Mouse (Mus musculus): ENCODE measurements around the gene Tnni3k. TPM values are rescaled to one million over a fixed set of nuclear protein-coding genes. Genes with fewer than 3 reads are reported as not detected.
A peak's percentile ranks its signal among the peaks of the same experiment; 100 is the strongest.

Gene Tnni3k
- total RNA-seq (2021), result not detected
- long read RNA-seq, experiment 1, result 0 reads
- long read RNA-seq, experiment 2, result 0 reads

DNA sequence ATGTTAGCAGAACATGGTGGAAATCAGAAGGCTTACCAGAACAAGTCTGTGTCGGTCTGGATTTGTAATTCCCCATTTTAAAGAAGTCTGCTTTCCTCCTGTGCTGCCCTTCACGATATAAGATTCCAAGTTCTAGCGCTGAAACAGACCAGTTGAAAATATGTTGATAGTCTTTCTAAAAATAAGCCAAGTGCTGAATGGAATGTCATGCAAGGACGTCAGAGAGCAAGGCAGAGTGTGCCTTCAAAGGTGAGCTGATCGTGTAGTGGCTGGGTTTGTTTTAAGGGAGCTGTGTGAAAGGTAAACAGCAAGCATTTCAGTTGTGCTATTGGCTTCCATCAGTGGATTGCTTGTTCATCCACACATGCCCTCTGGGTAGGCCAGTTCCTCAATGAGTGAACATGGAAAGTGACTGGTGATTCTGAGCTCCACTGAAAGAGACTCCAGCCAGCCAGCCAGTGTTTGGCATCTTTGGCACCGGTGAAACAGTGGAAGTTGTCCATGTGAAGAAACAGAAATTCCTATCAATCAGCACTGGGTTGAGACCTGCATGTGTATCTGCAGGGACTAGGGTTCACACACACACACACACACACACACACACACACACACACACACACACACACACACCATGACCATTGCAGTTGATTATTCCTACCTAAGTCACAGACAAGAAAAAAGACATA, at the start of gene Tnni3k:
Gene Tnni3k, minus strand, starts transcription at position 177 of the 686 bp plus-strand sequence.
- no peak for DNase-seq (ENCODE audit: low spot score)

- no peak for DNase-seq (ENCODE audit: low spot score)
Observed at GRCm38 (mm10) chr3:155099266-155099665, 44.1 kb upstream of the Tnni3k start.

- DNase-seq (ENCODE audit: low spot score), result peak; percentile 88
Observed at GRCm38 (mm10) chr3:155093116-155093956, 38.1 kb upstream of the Tnni3k start, which contains the start of the genes Fpgt and Lrriq3. Gene Fpgt, minus strand, starts transcription at chr3:155093403. Gene Lrriq3, plus strand, starts transcription at chr3:155093434.

GRCm38 (mm10) chr3:155092081-155092480, 36.9 kb upstream of the Tnni3k start:
- no peak for DNase-seq (ENCODE audit: low spot score)

DNA sequence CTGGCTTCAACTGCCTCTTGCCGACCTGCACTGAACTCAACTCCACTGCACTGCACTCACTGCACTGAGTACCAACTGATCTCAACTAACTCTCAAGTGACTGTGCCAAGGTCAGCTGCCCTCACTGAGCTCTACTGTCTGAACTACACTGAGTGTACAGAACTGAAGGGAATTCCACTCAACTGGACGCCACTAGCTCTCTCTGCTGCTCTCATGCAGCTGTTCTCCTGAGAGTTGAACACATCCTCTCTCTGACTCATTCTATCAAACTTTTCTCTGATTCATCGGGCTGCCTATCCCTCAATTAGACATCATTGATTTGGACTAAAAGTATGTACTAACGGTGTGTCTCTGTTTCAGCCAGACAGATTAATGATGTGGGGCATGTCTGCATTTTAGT, 22.7 kb upstream of the Tnni3k start:
- no peak for DNase-seq (ENCODE audit: low spot score)

GRCm38 (mm10) chr3:155059449-155059822, 4.2 kb upstream of the Tnni3k start:
- no peak for DNase-seq (ENCODE audit: low spot score)

DNA sequence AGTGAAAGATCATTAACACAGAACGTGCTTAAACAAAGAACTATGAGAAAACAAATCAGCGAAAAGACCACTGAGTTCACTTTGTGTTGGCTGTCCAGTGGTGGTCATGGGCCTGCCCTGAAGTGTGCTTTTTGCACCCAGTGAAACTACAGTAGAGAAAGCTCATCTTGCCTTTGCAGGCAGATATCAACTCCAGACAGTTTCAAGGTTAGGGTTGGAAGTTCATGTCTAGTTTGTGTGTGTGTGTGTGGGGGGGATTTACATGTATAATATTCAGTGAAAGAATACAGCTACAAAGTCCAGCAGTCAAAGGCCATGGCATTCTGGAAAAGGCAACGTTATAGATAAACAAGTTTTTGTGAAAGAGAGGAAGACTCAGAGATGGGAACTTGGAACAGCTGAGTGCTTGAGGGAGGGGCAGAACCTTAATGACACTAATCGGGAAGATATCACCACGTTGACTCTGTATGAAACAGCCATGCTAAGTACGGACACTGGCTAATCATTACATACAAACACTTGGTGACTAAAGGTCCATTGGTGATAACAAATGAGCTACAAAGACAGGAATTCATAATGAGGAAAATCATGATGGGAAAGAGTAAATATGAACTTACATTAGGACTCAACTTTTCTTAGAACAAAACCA, 3.7 kb upstream of the Tnni3k start:
- DNase-seq (ENCODE audit: low spot score), result no peak

DNA sequence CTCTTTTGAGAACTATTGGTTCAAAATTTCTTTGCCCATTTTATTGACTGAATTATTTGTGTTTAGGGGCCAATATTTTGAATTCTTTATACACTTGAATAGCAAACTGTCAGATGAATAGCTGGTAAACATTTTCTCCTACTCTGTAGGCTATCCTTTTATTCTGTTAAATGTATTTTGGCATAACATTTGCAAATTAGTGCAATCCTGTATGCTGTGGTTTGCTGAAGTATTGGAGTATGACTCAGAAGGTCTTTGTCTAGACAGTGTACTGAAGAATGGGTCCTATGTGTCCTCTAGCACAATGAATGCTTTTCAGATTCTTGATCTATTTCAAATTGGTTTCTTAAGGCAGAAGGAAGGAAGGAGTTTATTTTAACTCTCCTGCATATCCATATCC, 2.4 kb upstream of the Tnni3k start:
- DNase-seq (ENCODE audit: low spot score), result no peak

GRCm38 (mm10) chr3:155056606-155057005, 1.4 kb upstream of the Tnni3k start:
- no peak for DNase-seq (ENCODE audit: low spot score)

DNA sequence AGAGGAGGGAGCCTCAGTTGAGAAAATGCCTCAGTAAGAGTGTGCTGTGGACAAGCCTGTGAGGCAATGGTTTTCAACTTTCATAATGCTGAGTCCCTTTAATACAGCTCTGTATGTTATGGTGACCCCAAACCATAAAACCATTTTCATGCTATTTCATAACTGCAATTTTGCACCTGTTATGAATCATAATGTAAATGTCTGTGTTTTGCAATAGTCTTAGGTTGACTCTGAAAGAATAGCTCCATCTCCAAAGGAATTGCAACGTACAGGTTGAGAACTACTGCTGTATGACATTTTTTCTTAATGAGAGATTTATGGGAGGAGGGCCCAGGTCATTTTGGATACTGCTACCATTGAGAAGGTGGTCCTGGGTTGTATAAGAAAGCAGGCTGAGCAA, 2.0 kb downstream of the Tnni3k start:
- no peak for DNase-seq (ENCODE audit: low spot score)

- no peak for DNase-seq (ENCODE audit: low spot score)
Observed at GRCm38 (mm10) chr3:155052021-155052420, 3.2 kb downstream of the Tnni3k start.

DNA sequence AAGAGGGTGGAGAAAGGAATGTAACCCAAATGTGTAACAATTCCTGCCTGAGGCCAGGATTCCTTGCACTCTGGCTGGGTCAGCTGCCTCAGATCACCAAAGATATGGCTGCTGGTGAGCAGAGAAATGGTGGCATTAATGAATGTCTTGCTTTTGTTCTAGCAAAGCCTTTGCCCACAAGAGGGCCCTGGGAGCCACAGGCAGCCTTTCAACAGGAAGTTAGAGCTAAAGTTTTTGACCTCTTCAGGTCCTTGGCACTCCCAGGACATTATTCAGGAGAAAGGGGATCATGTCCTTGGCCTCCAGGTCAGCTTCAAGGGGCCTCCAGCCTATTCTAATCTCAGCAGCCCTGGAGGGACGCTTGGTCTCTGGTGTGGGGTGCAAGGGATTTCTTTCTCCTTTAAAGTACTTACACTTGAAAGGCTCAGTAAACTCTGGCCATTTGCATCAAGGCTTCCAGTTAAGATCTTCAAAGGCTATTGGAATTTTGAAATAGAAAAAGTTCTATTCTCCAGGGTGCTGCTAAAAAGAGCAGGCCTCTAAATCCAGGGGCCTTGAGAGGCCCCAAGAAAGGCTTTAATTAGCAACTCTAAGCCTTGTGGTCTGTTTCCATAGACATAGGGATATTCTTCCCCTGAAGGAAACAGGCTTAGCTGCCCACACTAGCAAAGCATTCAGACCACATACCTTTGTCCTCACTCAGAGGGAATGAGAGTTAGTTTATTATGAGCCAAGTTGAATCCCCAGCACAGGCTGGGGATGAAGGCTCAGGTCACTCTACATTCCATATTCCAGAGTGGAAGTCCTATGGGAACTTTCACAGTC, 16.0 kb downstream of the Tnni3k start:
- DNase-seq (ENCODE audit: low spot score), result no peak

DNA sequence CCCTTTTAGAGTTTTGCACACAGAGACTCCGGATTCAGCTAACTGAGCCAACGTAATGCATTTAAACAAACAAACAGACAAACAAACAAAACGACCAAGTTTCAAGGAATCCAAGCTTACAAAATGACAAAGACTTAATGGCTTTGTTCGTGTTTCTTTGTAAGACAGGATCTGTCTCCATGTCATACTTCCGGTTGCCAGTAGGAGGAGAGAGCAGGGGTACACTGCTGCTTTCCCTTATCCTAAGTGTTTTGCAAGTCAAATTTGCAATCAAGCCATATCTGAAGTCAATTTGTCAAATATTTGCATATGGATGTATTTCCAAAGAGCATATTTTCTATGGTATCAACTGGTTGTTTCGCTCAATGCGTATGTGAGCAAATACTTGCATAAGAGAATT, 20.9 kb downstream of the Tnni3k start:
- no peak for DNase-seq (ENCODE audit: low spot score)

DNA sequence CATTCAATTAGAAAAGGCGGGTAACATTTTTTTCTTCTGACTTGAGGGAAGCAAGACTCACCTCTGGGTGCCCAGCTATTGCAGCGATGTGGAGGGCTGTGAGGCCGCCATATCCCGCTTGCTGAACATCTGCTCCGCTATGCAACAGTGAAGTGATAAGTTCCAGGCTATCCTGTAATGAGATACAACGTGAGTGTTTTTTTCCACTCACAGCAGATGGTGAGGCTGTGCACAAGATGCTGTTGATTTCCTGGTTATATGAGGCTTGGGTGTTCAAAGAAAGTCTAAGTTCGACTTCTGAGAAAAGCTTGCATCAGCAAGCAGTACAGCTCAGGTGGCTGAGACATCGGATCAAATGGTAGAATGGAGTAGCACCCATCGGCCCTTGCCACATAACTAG, 25.0 kb downstream of the Tnni3k start:
- no peak for DNase-seq (ENCODE audit: low spot score)

DNA sequence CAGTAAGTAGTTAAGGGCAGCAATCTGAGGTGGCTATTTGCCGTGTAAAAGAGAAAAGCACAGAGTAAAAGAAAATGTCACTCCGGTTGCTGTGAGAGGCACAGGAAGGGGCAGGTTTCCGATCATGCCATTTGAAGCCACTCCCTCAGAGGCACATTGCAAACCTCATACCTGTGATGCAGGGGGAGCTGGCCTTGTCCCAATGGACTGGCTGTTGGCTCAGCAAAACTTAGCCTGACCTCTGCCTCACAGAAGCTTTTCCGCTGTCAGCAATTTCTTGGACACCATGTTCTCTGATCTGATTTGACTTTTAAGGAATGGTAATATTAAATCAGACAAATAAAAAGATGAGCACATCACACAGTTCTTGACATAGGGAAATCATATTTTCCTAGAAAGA, 52.4 kb downstream of the Tnni3k start:
- DNase-seq (ENCODE audit: low spot score), result no peak

GRCm38 (mm10) chr3:155001056-155001455, 54.2 kb downstream of the Tnni3k start:
- no peak for DNase-seq (ENCODE audit: low spot score)

DNA sequence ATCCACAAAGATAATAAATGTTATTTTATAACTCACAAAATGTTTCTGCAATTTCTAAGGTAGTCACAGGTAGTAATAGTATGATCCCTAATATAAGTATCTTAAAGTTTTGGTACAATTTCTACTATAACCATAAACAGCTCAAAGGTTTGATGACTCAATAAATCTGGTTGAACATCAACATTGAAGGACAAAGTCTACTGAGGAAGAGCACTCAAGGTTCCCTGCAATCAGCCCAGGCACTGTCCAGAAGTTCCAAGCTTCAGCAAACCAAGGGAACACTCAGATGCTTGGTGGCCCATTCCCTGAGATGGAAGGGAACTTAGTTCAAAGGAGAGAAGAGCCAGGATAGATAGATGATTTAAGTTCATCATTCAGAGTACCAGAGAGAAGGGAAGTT, 62.5 kb downstream of the Tnni3k start:
- no peak for DNase-seq (ENCODE audit: low spot score)

- DNase-seq (ENCODE audit: low spot score), result no peak
Observed at GRCm38 (mm10) chr3:154979101-154979500, 76.1 kb downstream of the Tnni3k start.

DNA sequence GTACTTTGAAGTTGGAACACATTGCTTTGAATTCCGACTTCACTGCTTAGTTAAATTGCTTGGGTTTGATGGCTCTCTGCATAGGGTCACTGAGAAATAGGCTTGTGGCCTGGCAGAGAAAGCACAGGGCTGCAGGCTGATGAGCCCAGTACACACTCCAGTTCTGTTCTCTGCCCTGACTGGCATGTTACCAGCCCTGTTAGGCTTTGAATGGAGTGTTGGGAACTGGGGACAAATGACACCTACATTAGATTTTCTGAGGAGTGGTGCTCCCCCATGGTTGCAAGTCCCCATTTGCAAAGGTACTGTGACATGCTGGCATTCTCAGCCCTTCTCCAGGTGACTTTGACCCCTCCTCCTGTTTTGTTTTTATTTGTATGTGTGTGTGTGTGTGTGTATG, 83.6 kb downstream of the Tnni3k start:
- DNase-seq (ENCODE audit: low spot score), result no peak

DNA sequence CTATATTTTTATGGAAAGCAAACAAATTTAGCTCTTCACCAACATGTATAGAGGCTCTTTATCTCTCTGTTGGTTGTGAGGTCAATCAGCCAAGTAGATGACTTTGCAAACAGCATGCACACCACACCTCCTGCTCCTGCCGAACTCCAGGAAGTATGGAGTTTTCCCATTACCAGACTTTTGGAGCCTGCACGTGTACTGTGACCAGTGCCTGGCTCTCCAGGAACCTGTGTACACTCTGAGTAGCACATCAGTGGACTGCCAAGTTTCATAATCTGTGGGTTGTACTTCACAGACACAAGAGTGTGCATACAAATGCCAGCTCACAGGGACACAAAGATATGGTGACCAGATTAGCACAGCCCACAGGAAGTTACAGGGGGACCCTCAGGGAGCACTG, 84.2 kb downstream of the Tnni3k start:
- DNase-seq (ENCODE audit: low spot score), result no peak

- no peak for DNase-seq (ENCODE audit: low spot score)
Observed at GRCm38 (mm10) chr3:154961284-154961683, 93.9 kb downstream of the Tnni3k start.
